Mouse (Mus musculus) layer of hippocampus, adult 6 months (tissue): ENCODE measurements around the gene Sipa1l1. TPM values are rescaled to one million over a fixed set of nuclear protein-coding genes. Genes with fewer than 3 reads are reported as not detected.

ENCODE experiments used
- long read RNA-seq, 2 experiments: library from polyadenylated mRNA; unstranded; transcript quantifications; one replicate each; pipeline ENCODE4 v2.0.0; 2019 to 2020
- polyA plus RNA-seq: library from polyadenylated mRNA; unstranded; fragments of <200 nt; fragmentation: Nextera tagmentation; gene quantifications from 2 replicates; pipeline ENCODE4 v1.2.3, GENCODE M21; 2021

Sipa1l1 gene
- 28.2 and 30.6 TPM in 2 replicates for polyA plus RNA-seq
- long read RNA-seq, experiment 1, partial matches to known transcripts, result 30 of 55 reads
- long read RNA-seq, experiment 1, other reads (novel, unspliced or antisense), result 25 of 55 reads
- long read RNA-seq, experiment 2, full-length matches to known transcripts, result 1 of 166 reads
- long read RNA-seq, experiment 2, partial matches to known transcripts, result 92 of 166 reads
- long read RNA-seq, experiment 2, other reads (novel, unspliced or antisense), result 73 of 166 reads

GRCm38 (mm10) chr12:82168820-82169533 lies at the start of gene Sipa1l1:
Gene Sipa1l1 (plus strand): TSS chr12:82169320.

